In genomic region chr11:94543344-94543743, GRCm38 (mm10) we compare ENCODE assay signal across 21 mouse cellular contexts. TPM values are rescaled to one million over a fixed set of nuclear protein-coding genes. Genes with fewer than 3 reads are reported as not detected.
DNase-seq lines count a peak whose midpoint lies in the region; ATAC-seq and TF ChIP-seq lines count a peak whose summit lies in the region.
"Had no signal": no experiment of that assay in that cellular context is flagged by ENCODE, and none has a peak within 500 bp of the region (broad histone marks: within the 10 kb centered on the region; RNA-seq: fewer than 3 reads in every experiment).

No protein-coding gene starts in this region.

- no peak overlapping the region for H3K9ac ChIP-seq in limb, embryonic 15.5 days
- H3K9ac ChIP-seq: embryonic facial prominence, embryonic 13.5 days; hindbrain, embryonic 13.5 days; limb, embryonic 13.5 days; liver, embryonic 12.5 days; liver, postnatal 0 days; midbrain, embryonic 15.5 days had no signal

- DNase-seq in cerebellum, adult 9-10 months = peak; percentile 30
- DNase-seq in cerebellum, postnatal 14 days = no peak
- no peak for DNase-seq in limb, embryonic 10.5 days (ENCODE audit: low spot score)
- no peak for DNase-seq in right cerebral cortex, postnatal 4 days
- DNase-seq in urinary bladder, postnatal 14 days (ENCODE audit: low spot score) = no peak

- H3K4me1 ChIP-seq in limb, embryonic 15.5 days = peaks cover 25% of the 10 kb centered on the region
- peaks cover 28% of the 10 kb centered on the region for H3K4me1 ChIP-seq in limb, embryonic 10.5 days
- H3K4me1 ChIP-seq in embryonic fibroblast, embryonic 13.5 days (ENCODE audit: control insufficient read depth, insufficient read depth, low read length) = no peaks in the 10 kb centered on the region

- no peak for TF ChIP-seq POLR2A in embryonic fibroblast, embryonic 13.5 days (IDR thresholded peaks at IDR 0.05; ENCODE audit: low read depth, low read length)

- H3K27me3 ChIP-seq in limb, embryonic 15.5 days = no peaks in the 10 kb centered on the region
- H3K27me3 ChIP-seq in limb, embryonic 10.5 days (ENCODE audit: low read depth, poor library complexity, severe bottlenecking) = no peaks in the 10 kb centered on the region
- H3K27me3 ChIP-seq: embryonic facial prominence, embryonic 13.5 days; hindbrain, embryonic 13.5 days; limb, embryonic 13.5 days; liver, embryonic 12.5 days; midbrain, embryonic 15.5 days had no signal

- no peak overlapping the region for H3K27ac ChIP-seq in limb, embryonic 15.5 days
- no peak overlapping the region for H3K27ac ChIP-seq in limb, embryonic 10.5 days
- H3K27ac ChIP-seq in embryonic fibroblast, embryonic 13.5 days (ENCODE audit: insufficient read depth, low read length) = peak overlapping the region; percentile 73
- H3K27ac ChIP-seq: embryonic facial prominence, embryonic 13.5 days; hindbrain, embryonic 13.5 days; limb, embryonic 13.5 days; liver, embryonic 12.5 days; macrophage; midbrain, embryonic 15.5 days had no signal

- H3K36me3 ChIP-seq in limb, embryonic 15.5 days = peaks cover 10% of the 10 kb centered on the region; the same call in 1 of the 2 replicates
- peaks cover 19% of the 10 kb centered on the region for H3K36me3 ChIP-seq in limb, embryonic 10.5 days
- H3K36me3 ChIP-seq: liver, embryonic 12.5 days; midbrain, embryonic 15.5 days had no signal

- 86% methylated on average over 12 of the region's 12 CpGs for WGBS in limb, embryonic 15.5 days
- 91% methylated on average over 12 of the region's 12 CpGs for WGBS in limb, embryonic 10.5 days

- TF ChIP-seq CTCF in embryonic fibroblast, embryonic 13.5 days (IDR thresholded peaks at IDR 0.05; ENCODE audit: borderline replicate concordance, insufficient read depth, low read length) = no peak

- H3K9me3 ChIP-seq in limb, embryonic 15.5 days = no peaks in the 10 kb centered on the region
- H3K9me3 ChIP-seq in limb, embryonic 10.5 days (replicated peaks) = no peaks in the 10 kb centered on the region
- H3K9me3 ChIP-seq: embryonic facial prominence, embryonic 13.5 days; hindbrain, embryonic 13.5 days; limb, embryonic 13.5 days; liver, embryonic 12.5 days; midbrain, embryonic 15.5 days had no signal

- 0 out of 2 replicates have a peak overlapping the region, but pooled peaks have one; percentile 32 for H3K4me2 ChIP-seq in limb, embryonic 15.5 days
- H3K4me2 ChIP-seq: heart, embryonic 11.5 days; hindbrain, embryonic 13.5 days; liver, embryonic 12.5 days had no signal

- H3K4me3 ChIP-seq in limb, embryonic 15.5 days = no peak overlapping the region
- H3K4me3 ChIP-seq in limb, embryonic 10.5 days = no peak overlapping the region
- no peak overlapping the region for H3K4me3 ChIP-seq in embryonic fibroblast, embryonic 13.5 days (ENCODE audit: insufficient read depth, low read length)
- H3K4me3 ChIP-seq: embryonic facial prominence, embryonic 13.5 days; erythroblast, embryonic 14.5 days; hindbrain, embryonic 13.5 days; liver, embryonic 12.5 days; midbrain, embryonic 15.5 days had no signal

- no peak for ATAC-seq in limb, embryonic 15.5 days (ENCODE audit: insufficient number of reproducible peaks, low FRiP score, low TSS enrichment, low read depth)
- ATAC-seq: CD4-positive, CD25-positive, alpha-beta regulatory T cell, adult 4 months; forebrain, embryonic 16.5 days; intestine, embryonic 16.5 days; liver, embryonic 12.5 days; midbrain, embryonic 15.5 days had no signal

RNA-seq across cellular contexts. Expression of gene Rsad1, which starts 5.7 kb away (rescaled TPM):
- polyA plus RNA-seq in limb, embryonic 15.5 days (2015; fragmentation: Nextera tagmentation; extraction: Ambion mirVana) = 3.6 and 3.7 TPM in 2 replicates
- polyA plus RNA-seq in limb, embryonic 10.5 days (2016; fragmentation: Nextera tagmentation; extraction: Ambion mirVana) = 3.0 and 4.5 TPM in 2 replicates
- 4.1 and 5.5 TPM in 2 replicates for polyA plus RNA-seq in embryonic fibroblast, embryonic 13.5 days (2011; ENCODE audit: insufficient read length, low read depth, missing spikeins)
- polyA plus RNA-seq: erythroblast, embryonic 14.5 days had no signal

RNA-seq across cellular contexts. Expression of gene Chad, which starts 21.5 kb away (rescaled TPM):
- polyA plus RNA-seq in limb, embryonic 15.5 days (2015; fragmentation: Nextera tagmentation; extraction: Ambion mirVana) = 22.7 and 31.1 TPM in 2 replicates
- 0.11 and 0.30 TPM in 2 replicates for polyA plus RNA-seq in limb, embryonic 10.5 days (2016; fragmentation: Nextera tagmentation; extraction: Ambion mirVana)
- polyA plus RNA-seq in embryonic fibroblast, embryonic 13.5 days (2011; ENCODE audit: insufficient read length, low read depth, missing spikeins) = not detected in 2 replicates
- polyA plus RNA-seq: erythroblast, embryonic 14.5 days; forebrain, embryonic 11.5 days; heart, embryonic 11.5 days; liver, embryonic 12.5 days; macrophage had no signal

RNA-seq across cellular contexts. Expression of gene Mycbpap, which starts 21.8 kb away (rescaled TPM):
- 1.5 and 1.6 TPM in 2 replicates for polyA plus RNA-seq in limb, embryonic 15.5 days (2015; fragmentation: Nextera tagmentation; extraction: Ambion mirVana)
- polyA plus RNA-seq in limb, embryonic 10.5 days (2016; fragmentation: Nextera tagmentation; extraction: Ambion mirVana) = 2.7 and 5.0 TPM in 2 replicates
- 1.6 and 2.0 TPM in 2 replicates for polyA plus RNA-seq in embryonic fibroblast, embryonic 13.5 days (2011; ENCODE audit: insufficient read length, low read depth, missing spikeins)
- polyA plus RNA-seq: CD4-positive, CD25-positive, alpha-beta regulatory T cell, adult 4 months; erythroblast, embryonic 14.5 days had no signal

RNA-seq across cellular contexts. Expression of gene Epn3, which starts 43.6 kb away (rescaled TPM):
- 10.3 and 11.1 TPM in 2 replicates for polyA plus RNA-seq in limb, embryonic 15.5 days (2015; fragmentation: Nextera tagmentation; extraction: Ambion mirVana)
- 3.0 and 3.6 TPM in 2 replicates for polyA plus RNA-seq in limb, embryonic 10.5 days (2016; fragmentation: Nextera tagmentation; extraction: Ambion mirVana)
- polyA plus RNA-seq in embryonic fibroblast, embryonic 13.5 days (2011; ENCODE audit: insufficient read length, low read depth, missing spikeins) = 0.53 and 1.4 TPM in 2 replicates
- polyA plus RNA-seq: CD4-positive, CD25-positive, alpha-beta regulatory T cell, adult 4 months; erythroblast, embryonic 14.5 days; liver, embryonic 12.5 days; macrophage had no signal

RNA-seq across cellular contexts. Expression of gene Spata20, which starts 57.4 kb away (rescaled TPM):
- 0.27 TPM in 2 replicates for polyA plus RNA-seq in limb, embryonic 15.5 days (2015; fragmentation: Nextera tagmentation; extraction: Ambion mirVana)
- polyA plus RNA-seq in limb, embryonic 10.5 days (2016; fragmentation: Nextera tagmentation; extraction: Ambion mirVana) = 0.05 TPM in 1 of 2 replicates, not detected in the other
- polyA plus RNA-seq in embryonic fibroblast, embryonic 13.5 days (2011; ENCODE audit: insufficient read length, low read depth, missing spikeins) = not detected in 2 replicates
- polyA plus RNA-seq: CD4-positive, CD25-positive, alpha-beta regulatory T cell, adult 4 months; erythroblast, embryonic 14.5 days; forebrain, embryonic 11.5 days; heart, embryonic 11.5 days; liver, embryonic 12.5 days; liver, postnatal 0 days; macrophage; neural tube, embryonic 11.5 days had no signal

Comparison
In these comparisons a context has a peak if more than half of its experiments do, and no peak if none do; other contexts are left out.
1. RNA of gene Chad, which starts 21.5 kb away (polyA plus RNA-seq): 22.7 to 31.1 TPM in limb, embryonic 15.5 days; 0.11 to 0.30 TPM in limb, embryonic 10.5 days and not detected in embryonic fibroblast, embryonic 13.5 days; every median in the first group is over 10 times any median in the second.